Mouse (Mus musculus): Measurements from ENCODE around the gene Unc5b.

DNA sequence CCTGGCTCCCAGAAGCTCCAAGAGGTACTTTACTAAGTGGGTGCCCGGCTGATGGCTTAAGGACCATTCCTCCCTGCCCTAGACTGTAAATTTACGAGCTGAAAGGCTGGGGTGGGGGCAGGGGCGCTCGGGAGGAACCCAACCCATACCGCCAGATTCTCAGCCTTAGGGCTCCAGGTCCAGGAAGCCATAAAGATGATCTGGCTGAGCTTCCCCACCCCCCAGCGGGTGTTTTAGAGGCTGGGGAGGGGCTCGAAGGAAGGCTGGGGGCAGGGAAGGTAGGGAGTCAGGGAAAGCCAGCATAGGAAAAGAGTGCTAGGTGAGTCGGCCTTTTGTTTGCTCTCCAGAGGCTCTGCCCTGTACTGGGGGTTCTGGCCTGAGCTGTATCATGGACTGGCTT lies 17.8 kb downstream of the Unc5b start:
- TF ChIP-seq CTCF (IDR thresholded peaks at IDR 0.05; ENCODE audit: low read depth) (no peak), EP300 (IDR thresholded peaks at IDR 0.05; ENCODE audit: low read depth) (no peak)

All from heart, postnatal 0 days (tissue).